Mouse (Mus musculus) embryonic fibroblast, embryonic 13.5 days (primary cell): ENCODE data around the gene Igfbp2.

Experiments used
- CTCF ChIP-seq: IDR thresholded peaks from 2 replicates; pipeline ENCODE4 v1.5.1; 2011; ENCODE audit warnings: mild to moderate bottlenecking, control low read depth, low read length, moderate library complexity, borderline replicate concordance; ENCODE audit not compliant: insufficient read depth
- POLR2A ChIP-seq: IDR thresholded peaks from 2 replicates; pipeline ENCODE4 v1.6.1; 2011; ENCODE audit warnings: low read depth, mild to moderate bottlenecking, control low read depth, low read length, moderate library complexity

DNA sequence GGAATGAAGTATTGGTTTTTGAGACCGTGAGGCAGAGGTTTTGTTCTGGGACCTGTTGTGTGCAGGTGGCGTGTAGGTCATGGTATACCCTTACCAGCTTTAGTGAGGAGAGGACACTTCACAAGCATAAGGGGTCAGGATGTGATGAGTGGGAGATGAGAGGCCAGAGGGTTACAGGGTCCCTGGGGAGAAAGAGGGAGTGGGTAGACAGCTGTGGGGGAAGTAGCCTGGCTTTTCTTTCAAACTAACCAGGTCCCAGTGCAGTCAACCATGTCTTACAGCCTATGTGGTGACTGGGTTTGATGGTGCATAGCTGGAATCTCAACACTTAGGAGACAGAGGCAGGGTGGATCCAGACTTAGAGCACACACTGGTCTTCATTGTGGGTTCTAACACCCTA lies 6.2 kb downstream of the Igfbp2 start:
- TF ChIP-seq CTCF (no peak), POLR2A (no peak)
